Mouse (Mus musculus) telencephalon, adult 2 months (tissue): ENCODE measurements around the gene Spry2.

Experiments used
- DNase-seq: peaks from one replicate; pipeline ENCODE4 v3.0.0-alpha.2; 2011; ENCODE audit warnings: low read depth, low spot score

Spry2 gene

GRCm38 (mm10) chr14:105892941-105893622 lies 3.5 kb downstream of the Spry2 start:
- no peak for DNase-seq

- no peak for DNase-seq
Measured at GRCm38 (mm10) chr14:105890516-105891231, 5.9 kb downstream of the Spry2 start.

GRCm38 (mm10) chr14:105886643-105887374 lies 9.8 kb downstream of the Spry2 start:
- DNase-seq: no peak

GRCm38 (mm10) chr14:105885249-105885648 lies 11.4 kb downstream of the Spry2 start:
- DNase-seq: no peak

GRCm38 (mm10) chr14:105883215-105883614 lies 13.4 kb downstream of the Spry2 start:
- DNase-seq: no peak

GRCm38 (mm10) chr14:105878359-105878758 lies 18.3 kb downstream of the Spry2 start:
- no peak for DNase-seq

- no peak for DNase-seq
Measured at GRCm38 (mm10) chr14:105876375-105876774, 20.2 kb downstream of the Spry2 start.

- DNase-seq: no peak
Measured at GRCm38 (mm10) chr14:105870370-105870936, 26.2 kb downstream of the Spry2 start.

GRCm38 (mm10) chr14:105865381-105865938 lies 31.2 kb downstream of the Spry2 start:
- no peak for DNase-seq

- DNase-seq: no peak
Measured at GRCm38 (mm10) chr14:105862199-105862598, 34.4 kb downstream of the Spry2 start.

GRCm38 (mm10) chr14:105860920-105861319 lies 35.7 kb downstream of the Spry2 start:
- DNase-seq: no peak

- DNase-seq: no peak
Measured at GRCm38 (mm10) chr14:105860276-105860675, 36.3 kb downstream of the Spry2 start.

- DNase-seq: no peak
Measured at GRCm38 (mm10) chr14:105859876-105860275, 36.7 kb downstream of the Spry2 start.

- no peak for DNase-seq
Measured at GRCm38 (mm10) chr14:105859368-105859767, 37.3 kb downstream of the Spry2 start.

GRCm38 (mm10) chr14:105858935-105859334 lies 37.7 kb downstream of the Spry2 start:
- no peak for DNase-seq

GRCm38 (mm10) chr14:105851359-105852067 lies 45.1 kb downstream of the Spry2 start:
- DNase-seq: no peak
